Mouse (Mus musculus) cerebellum, adult 9-11 months (tissue): ENCODE data around the gene Pkd1.

ENCODE experiments used
- DNase-seq: peaks from one replicate; pipeline ENCODE4 v3.0.0; 2022

Gene Pkd1

DNA sequence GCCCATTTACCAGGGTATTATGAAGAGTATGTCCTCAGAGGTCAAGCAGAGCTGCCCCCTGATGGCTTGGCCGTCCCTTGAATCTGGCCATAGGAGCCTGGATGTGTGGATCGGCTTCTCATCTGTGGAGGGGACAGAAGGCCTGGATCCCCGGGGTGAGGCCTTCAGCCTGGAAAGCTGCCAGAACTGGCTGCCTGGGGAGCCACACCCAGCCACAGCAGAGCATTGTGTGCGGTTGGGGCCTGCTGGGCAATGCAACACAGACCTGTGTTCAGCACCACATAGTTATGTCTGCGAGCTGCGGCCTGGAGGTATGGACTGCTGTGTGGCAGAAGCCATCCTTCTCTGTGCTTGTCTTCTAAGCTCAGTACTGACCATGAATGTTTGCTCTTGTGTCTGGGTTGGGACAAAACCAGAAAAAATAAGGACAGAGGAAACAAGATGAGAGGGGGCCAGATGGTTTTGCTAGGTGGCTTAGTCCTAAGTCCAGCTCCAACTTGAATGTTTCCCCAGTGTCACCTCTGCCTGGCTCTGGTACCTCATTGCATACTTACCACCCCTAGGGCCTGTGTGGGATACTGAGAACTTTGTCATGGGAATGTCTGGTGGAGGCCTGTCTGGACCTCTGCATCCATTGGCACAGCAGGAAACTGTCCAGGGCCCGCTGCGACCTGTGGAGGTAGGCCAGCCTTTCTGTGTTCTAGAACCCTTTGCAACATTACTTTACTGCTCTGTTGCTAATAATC lies 17.6 kb downstream of the Pkd1 start:
- no peak for DNase-seq

DNA sequence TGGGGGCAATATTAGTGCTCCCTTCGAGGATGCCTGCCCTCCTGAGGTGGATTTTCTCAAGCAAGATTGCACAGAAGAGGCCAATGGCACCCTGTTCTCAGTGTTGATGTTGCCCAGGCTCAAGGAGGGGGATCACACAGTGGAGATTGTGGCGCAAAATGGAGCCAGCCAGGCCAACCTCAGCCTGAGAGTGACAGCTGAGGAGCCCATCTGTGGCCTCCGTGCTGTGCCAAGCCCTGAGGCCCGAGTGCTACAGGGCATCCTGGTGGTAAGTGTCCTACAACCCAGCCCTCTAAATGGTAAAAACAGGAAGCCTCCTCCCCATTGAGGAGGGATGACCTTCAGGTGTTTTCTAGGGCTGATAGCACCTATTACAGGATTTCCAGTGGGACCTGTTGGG lies 20.2 kb downstream of the Pkd1 start:
- no peak for DNase-seq

DNA sequence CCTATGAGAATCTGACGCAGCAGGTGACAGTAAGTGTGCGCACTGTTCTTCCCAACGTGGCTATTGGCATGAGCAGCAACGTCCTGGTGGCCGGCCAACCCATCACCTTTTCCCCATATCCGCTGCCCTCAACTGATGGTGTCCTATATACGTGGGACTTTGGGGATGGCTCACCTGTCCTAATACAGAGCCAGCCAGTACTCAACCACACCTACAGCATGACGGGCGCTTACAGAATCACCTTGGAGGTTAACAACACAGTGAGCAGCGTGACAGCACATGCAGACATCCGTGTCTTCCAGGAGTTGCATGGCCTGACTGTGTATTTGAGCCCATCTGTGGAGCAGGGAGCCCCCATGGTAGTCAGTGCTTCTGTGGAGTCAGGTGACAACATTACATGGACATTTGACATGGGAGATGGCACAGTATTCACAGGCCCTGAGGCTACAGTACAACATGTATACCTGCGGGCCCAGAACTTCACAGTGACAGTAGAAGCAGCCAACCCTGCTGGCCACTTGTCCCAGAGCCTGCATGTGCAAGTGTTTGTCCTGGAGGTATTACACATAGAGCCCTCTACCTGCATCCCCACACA lies 23.1 kb downstream of the Pkd1 start:
- DNase-seq, result no peak

DNA sequence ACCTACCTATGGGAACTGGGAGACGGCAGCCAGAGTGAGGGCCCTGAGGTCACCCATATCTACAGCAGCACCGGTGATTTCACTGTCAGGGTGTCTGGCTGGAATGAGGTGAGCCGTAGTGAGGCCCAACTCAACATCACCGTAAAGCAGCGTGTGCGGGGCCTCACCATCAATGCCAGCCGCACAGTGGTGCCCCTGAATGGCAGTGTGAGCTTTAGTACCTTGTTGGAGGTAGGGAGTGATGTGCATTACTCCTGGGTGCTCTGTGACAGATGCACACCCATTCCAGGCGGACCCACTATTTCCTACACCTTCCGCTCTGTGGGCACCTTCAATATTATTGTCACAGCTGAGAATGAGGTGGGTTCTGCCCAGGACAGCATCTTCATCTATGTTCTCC lies 24.2 kb downstream of the Pkd1 start:
- no peak for DNase-seq

DNA sequence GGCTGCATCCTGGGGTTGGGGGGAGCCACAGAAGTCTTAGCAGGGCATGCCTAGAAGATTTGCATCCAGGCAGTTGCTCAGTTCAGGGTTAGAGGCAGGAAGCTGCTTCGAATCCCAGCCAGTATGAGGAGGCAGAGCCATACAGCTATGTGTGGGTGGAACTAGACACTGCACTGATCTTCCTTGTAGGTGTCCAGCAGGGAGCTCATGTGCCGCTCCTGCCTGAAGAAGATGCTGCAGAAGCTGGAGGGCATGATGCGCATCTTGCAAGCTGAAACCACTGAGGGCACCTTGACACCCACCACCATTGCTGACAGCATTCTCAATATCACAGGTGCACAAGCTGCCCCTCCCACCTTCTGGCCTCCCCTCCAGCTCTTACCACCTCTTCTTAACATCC lies 29.9 kb downstream of the Pkd1 start:
- DNase-seq, result no peak

DNA sequence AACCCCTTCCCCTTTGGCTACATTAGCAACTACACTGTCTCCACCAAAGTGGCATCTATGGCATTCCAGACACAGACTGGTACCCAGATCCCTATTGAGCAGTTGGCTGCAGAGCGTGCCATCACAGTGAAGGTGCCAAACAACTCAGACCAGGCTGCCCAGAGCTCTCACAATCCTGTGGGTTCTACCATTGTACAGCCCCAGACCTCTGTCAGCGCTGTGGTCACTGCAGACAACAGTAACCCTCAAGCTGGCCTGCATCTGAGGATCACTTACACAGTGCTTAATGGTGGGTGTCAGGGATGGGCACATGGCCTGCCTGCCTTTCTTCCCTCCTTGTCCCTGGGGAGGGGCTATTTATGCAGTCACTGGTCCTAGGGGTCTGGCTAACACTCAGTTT lies 30.7 kb downstream of the Pkd1 start:
- no peak for DNase-seq

DNA sequence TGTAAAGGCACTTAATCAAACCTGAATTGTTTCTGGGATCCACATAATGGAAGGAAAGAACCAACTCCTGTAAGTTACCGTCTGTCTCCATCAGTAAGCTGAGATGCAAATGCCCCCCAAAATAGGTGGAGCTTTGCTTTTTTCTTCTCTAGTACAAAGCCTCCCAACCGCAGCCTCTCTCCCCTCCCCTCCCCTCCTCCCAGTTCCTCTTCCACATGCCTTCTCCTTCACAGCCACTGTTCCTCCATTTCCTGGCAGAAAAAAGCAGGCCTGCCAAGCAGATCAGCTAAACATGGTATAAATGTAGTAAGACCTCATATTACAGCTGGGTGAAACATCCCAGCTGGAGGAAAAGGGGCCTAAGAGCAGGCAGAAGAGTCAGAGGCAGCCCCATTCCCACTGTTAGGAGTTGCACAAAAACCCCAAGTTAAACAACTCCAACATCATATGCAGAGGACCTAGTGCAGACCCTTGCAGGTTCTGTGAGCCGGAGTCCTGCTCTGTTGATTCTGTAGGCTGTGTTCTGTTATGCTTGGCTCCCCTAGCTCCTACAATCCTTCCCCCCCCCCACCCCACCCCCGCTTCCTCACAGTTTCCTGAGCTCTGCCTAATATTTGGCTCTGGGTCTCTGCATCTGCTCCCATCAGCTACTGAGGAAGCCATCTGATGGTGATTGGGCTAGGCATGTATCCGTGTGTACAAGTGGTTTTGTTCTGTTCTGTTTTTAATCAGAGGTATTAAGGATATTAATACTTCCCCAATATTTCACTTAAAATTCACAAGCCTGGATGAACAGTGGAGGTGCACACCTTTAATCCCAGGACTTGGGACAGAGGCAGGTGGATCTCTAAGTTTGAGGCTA lies 34.2 kb downstream of the Pkd1 start:
- no peak for DNase-seq

DNA sequence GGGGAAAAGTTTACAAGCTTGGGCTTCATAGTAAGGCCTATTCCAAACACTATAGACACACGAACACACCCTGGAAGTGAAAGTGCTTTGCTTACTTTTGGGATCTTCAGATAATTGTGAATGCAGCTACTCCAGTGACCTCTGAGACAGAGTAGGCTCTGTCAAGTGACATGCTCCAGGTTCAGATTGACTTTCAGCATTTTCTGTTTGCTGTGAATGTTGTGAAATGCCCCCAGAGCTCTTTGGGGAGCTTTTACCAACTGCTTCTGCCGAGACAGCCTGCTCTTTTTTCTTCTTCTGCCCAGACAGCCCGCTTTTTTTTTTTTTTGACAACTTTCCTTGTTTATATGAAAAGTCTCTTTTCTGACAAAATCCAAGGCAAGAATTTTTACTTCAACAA lies 34.9 kb downstream of the Pkd1 start:
- DNase-seq, result no peak

DNA sequence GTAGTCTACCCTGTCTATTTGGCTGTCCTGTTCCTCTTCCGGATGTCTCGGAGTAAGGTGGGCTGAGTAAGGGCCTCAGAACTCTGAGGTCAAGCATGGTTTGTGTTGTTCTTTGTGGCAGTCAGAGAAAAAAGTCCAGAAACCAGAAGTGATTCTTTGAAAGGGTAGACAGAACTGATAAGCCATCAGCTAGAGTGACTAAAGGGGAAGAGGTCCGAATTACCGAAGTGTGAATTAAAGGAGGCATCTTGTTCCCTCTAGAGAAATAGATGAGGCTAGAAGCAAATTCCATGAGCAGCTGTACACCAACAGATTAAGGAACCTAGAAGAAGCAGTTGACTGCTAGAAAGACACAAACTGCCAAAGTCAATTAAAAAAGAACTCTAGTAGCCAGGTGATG lies 36.9 kb downstream of the Pkd1 start:
- DNase-seq, result no peak

DNA sequence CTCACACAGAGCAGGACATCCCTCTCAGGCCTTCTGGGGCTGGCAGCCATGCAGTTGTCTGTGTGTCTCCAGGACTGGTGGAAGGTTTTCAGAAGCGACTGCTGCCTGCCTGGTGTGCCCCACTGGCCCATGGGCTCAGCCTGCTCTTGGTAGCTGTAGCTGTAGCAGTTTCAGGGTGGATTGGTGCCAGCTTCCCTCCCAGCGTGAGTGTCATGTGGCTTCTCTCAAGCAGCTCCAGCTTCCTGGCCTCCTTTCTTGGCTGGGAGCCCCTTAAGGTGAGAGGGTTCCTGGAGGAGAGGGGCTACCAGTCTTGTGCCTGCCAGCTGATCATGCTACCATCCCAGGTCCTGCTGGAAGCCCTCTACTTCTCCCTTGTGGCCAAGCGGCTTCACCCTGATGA lies 41.3 kb downstream of the Pkd1 start:
- peak; percentile 82 for DNase-seq

DNA sequence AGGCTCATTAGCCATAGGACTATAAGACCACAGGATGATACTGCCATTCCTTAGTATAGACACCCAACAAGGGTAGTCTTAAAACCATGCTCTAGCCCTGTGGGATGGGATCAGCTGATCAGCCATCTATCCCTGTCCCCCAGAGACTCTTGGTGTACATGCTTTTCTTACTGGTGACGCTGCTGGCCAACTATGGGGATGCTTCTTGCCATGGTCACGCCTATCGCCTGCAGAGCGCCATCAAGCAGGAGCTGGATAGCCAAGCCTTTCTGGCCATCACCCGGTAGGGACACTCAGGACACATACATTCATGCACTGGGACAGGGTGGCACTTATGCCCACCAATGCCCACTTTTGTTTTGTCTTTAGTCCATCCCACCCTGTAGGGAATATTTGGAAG lies 42.1 kb downstream of the Pkd1 start:
- DNase-seq, result no peak

DNA sequence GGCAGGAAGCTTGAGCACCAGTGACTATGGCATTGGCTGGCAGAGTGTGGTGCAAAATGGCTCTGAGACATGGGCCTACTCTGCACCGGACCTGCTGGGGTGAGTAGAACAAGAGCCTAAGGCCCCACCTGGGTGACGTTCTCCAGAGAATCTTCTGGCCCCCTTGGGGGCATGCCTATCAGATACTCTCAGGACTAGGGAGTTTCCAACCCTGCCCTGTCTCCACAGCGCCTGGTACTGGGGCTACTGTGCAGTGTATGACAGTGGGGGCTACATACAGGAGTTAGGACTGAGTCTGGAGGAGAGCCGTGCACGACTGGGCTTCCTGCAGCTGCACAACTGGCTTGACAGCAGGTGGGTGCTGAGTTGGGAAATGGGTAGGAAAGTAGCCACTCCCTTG lies 43.6 kb downstream of the Pkd1 start:
- no peak for DNase-seq

DNA sequence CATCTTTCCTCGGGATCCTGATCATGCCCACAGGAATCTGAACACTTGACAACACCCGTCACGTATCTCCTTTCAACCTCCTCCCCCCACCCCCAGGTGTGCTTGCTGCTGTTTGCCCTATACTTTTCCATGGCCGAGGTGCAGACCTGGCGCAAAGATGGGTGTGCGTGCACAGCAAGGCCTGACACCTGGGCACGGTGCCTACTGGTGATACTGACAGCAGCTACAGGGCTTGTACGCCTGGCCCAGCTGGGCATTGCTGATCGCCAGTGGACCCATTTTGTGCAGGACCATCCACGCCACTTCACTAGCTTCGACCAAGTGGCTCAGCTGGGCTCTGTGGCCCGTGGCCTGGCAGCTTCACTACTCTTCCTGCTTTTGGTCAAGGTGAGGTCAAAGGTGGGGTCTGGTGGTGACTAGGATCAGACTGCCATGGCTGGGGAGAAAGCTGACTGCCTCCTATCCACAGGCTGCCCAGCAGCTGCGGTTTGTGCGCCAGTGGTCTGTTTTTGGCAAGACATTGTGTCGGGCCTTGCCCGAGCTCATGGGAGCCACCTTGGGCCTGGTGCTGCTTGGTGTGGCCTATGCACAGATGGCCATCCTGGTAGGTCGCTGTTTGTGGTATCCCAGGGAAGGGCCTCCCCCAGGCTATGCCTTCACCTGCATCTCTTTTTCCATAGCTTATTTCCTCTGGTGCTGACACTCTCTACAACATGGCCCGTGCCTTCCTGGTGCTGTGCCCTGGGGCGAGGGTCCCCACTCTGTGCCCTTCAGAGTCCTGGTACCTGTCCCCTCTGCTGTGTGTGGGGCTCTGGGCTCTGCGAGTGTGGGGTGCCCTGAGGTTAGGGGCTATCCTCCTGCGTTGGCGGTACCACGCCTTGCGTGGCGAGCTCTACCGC lies 44.6 kb downstream of the Pkd1 start:
- DNase-seq, result peak; percentile 61

DNA sequence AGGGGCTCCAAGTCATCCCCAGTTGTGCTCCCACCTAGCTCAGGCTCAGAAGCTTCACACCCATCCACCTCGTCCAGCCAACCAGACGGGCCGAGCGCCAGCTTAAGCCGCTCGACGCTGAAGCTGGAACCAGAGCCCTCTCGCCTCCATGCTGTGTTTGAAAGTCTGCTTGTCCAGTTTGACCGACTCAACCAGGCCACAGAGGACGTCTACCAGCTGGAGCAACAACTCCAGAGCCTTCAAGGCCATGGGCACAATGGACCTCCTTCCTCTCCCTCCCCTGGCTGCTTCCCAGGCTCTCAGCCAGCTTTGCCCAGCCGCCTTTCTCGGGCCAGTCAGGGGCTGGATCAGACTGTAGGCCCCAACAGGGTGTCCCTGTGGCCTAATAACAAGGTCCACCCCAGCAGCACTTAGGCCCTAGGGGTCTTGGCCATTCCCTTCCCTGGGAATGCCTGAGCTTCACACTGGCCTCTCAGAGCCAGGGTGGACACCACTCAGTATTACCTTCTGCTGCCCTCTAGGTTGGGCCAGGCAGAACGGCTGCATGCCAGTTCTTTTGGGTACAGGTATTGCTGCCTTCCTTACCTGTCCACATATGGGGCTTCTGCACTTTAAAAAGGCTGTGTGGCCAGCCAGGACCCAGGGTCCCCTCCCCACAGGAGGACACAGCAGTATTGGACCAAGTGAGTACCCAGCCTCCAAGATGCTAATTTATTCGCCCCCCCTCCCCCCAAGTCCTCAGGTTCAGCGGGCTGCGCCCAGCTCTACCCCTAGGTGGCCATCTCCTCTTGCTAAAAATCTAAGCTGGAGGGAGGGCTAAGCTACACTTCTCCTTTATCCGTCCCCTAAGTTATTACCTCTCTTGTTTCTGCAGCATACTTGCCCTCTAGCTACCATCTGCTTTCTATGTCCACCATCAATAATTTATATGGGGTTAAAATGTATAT lies 45.8 kb downstream of the Pkd1 start:
- peak; percentile 83 for DNase-seq

DNA sequence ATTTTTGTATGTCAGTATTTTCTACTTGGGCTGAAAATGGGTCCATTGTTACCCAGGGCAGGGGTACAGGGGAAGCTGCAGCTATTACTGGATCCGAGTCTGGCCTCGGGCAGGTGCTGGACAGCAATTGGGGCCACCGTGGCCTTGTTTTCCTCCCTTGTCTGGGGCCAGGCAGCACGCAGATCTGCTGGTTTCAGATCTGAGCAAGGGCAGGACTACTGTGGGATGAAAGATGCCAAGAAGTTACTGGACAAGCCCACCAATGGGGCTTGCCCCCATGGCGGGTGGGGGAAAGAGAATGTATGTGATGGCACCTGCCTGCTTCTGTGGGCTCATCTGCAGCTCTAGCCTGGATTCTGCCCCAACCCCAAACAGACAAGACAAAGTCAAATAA lies 46.4 kb downstream of the Pkd1 start:
- DNase-seq, result peak; percentile 50

DNA sequence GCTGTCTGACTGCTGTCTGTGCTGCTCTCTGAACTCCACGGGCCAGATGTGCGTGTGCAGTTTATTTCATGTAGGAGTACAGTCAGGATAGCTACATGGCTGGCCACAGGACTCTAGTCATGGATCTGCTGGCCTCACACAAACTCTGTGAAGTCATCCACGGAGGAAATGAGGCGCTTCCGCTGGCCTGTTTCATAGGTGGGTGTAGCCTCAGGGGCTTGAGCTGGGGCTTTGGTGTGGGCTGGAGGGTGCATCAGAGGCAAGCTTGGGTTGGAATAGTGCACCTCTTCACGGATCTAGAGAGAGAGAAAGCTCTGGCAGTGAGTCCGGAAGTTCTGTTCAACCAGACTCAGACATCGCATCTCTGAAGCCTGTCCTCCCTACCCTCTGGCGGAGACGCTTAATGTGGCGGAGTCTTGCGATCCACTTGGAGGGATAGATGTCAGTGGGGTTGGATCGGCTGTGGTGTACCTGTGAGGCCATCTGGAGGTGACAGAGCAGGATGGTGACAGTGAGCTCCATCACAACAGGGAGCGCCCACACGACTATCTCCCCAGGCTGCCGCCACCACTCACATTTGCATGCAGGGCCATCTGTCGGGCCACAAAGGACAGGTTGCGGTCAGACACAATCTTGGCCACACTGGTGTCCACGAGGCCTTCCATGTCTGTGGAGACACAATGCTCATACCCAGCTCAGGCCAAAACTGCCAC lies 47.0 kb downstream of the Pkd1 start:
- peak; percentile 95 for DNase-seq

DNA sequence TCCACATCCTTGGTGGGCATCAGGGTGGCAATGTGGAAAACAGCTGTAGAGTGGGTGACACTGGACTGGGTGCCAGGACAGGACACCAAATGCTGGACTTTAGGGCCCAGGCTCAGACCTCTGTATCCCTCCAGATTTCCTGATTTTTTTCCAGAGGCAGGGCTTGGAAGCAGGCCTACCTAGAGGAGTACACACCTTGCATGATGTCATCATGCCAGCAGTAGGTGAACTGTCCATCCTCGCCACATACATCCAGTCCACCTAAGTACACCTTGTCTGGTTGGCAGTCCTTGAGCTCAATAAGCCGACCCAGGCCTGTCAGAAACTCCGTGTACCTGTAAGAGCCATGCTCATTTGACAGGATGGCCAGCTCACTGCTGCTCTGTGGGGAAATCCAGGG lies 48.4 kb downstream of the Pkd1 start:
- peak; percentile 50 for DNase-seq

DNA sequence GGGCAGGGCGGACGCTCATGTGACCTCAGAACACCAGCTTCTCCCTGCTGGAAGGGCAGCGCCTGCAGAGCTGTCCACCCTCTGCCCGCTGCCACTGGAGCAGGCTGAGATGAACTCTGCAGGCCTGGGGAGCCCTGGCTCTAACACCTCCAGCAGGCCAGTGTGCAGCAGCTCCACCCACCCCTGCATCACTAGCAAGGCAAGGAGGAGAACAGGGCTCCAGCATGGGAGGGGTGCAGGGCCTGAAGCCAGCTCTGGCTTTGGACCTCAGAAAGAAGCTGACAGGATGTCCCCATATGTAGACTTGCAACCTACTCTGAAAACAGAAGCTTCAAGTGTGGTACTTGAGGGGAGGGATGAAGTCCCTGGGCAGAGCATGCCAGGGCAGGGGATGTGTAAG lies 50.9 kb downstream of the Pkd1 start:
- DNase-seq, result peak; percentile 60

DNA sequence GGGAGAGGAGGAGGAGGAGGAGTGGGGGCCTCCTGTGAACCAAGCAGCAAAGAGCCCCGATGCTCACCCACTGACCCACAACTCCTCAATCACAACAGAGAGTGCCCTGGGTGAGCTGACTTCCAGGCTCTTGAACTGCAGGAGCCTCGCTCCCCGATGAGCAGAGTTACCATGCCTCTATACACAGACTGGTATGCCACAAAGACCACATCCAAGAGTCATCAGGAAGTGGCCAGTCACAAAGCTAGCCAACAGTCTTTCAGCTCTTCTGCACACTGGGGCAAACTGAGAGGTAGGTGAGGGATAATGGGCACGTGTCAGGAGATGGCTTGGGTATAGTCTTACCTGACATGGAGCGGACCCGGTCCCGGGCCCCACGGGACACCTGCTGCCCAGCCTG lies 54.3 kb downstream of the Pkd1 start:
- no peak for DNase-seq

DNA sequence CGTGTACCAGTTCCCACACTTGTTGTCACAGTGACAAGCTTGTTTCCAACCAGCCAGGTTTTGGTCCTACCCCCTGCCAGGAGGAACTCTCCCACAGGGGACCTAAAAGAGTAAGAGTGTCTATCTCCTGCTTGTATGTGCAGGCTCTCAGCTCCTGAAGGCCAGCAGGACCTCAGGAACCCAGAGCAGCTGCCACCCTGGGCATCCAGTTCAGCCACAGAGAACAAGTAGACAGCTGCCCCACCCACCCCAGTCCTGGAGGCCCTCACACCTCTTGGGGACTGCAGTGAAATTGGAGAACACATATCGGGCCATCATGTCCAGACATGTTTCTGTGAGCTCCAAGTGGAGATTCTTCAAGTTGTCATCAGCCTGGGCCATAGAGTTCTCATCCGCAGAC lies 54.9 kb downstream of the Pkd1 start:
- DNase-seq, result no peak

DNA sequence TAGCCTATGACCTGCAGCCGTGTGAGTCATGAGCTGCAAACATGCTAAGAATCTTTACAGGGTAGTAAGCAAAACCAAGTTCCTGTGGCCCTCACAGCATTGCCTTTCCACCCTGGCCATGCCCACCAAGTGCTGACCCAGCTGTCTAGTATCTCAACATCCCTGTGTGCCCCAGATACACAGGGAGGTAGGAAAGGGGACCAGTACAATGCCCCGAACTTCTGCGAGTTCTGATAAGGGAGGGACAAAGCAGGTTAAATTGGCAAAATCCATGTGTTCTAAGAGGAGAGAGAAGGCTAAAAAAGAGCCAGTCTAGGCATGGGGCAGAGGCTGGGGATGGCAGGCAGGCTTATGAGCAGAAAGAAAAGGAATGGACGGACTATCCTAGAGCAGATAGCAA lies 58.7 kb downstream of the Pkd1 start:
- DNase-seq, result no peak
